Mouse (Mus musculus) forelimb bud, embryonic 11.5 days (tissue): Measurements from ENCODE around the gene Fosb.
A peak's percentile ranks its signal among the peaks of the same experiment; 100 is the strongest.

ENCODE experiments used
- DNase-seq: peaks from one replicate; pipeline ENCODE4 v3.0.0-alpha.2; 2012; ENCODE audit warnings: low read depth, low spot score

Fosb gene

DNA sequence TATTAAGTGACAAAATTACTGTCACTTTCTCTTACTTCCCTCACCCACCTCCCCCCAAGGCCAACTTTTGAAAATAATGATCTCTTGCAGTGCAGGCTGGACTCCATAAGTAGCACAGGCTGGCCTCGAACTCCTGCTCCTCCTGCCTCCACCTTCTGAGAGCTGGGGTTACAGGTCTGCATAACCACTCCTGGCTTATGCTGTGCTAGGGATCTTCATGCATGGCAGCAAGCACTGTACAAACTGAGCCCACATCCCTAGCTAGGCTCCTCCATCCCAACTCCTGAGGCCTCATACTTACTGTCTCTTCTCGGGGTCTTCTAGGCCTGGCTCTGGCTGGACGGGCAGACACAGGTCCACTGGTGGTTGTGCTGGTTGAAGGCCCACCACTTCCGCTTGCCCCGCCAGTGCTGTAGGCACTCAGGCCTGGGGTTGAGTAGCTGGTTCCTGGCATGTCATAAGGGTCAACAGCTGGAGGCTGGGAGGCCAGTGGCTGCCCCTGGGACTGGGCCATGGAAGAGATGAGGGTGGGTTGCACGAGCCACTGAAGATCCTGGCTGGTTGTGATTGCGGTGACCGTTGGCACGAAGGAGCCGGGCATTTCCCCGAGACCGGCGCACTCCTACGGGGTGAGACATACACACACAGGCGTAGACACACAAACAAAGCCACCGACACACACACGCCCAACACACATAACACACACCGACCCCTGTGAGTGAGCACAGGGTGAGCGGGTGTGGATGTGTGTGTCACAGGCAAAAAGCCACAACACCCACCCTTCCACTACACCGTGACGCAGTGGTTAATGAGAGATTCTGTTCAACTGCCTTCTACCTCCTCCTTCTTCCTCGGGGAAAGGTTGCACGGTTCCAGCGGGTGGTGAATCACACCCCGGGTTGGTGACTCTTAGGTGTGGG, 2.8 kb downstream of the Fosb start:
- no peak for DNase-seq

DNA sequence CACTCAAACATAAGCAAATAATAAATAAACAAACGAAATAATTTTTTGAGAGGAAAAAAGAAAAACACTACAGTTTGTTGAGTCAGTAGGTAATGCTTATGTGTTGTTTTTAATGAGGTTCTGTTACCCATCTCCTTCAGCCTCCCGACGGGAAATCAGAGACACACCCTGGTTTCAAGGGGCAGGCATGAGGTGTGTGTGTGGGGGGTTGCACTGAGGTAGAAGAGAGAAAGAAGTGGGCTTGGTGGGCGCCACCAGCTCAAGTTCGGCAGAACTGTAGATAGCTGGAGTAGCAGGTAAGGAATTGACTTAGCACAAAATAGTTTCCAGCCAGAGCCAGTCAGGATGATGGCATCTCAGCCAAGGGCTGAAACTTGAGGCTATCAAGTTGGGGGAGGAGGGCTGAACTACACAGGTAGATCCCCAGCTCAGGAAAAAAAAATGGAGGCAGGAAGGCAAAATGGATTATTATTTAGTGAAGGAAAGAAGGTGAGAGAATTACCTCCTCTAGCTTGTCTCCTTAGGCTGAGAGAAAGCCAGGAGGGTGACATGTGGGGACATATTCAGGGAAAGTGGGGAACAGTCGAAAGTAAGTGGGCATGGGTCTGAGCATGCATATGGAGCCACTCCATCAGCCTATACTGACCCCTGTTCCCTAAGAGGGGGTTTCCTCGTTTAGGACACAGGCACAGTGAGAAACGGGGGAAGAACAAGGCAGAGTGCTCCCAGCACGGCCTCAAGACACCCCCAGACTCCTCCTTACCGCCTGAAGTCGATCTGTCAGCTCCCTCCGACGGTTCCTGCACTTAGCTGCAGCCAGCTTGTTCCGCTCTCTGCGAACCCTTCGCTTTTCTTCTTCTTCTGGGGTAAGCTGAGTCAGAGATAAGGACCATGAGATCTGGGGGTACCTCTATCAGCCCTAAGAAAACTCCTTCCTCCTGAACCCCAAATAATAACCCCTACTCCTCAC, 3.8 kb downstream of the Fosb start:
- no peak for DNase-seq

DNA sequence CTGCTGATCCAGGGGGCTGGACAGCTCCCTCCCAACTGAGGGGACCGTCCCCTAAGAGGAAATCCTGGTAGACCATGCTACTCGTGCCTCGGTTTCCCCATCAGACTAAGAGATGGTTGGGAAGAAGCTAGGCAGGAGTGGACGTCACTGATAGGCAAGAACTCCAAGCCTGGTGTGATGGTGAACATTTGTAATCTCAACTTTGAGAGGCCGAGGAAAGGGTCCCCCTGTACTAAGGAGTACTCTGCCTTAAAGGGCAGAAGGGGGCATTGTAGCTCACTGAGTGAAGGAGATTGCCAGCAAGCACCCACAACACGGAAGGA, 4.5 kb downstream of the Fosb start:
- DNase-seq, result no peak

DNA sequence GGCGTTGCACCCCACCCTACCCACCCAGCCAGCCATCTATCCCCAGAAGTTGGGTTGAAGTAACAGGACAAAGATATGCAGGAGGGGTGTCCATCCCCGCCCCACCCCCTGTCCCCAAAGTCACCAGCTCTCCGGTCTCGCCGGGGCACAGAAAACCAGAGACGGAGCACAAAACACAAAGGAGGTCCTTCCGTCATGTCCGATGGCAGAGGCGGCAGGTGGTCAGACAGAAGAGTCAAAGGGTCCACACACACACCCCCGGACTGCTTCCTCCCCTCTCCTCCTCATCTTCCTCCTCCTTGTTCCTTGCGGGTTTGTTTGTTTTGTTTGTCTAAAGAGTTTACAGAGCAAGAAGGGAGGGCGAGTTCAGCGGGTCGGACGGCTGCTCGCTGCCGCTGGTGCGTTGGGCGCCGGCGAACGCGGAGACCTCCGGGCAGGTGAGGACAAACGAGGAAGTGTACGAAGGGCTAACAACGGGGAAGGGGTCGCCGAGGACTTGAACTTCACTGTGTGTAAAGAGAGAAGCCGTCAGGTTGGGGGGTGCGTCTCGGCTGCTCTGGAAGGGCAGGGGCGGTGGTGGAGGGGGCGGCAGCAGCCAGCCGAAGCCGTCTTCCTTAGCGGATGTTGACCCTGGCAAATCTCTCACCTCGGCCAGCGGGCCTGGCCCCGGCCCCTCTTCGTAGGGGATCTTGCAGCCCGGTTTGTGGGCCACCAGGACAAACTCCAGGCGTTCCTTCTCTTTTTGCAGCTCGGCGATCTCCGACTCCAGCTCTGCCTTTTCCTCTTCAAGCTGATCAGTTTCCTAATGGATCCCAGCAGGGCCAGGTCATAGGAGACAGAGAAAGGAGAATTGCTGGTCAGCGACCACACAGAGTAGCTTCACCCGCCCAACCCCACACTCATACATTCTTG, 5.1 kb downstream of the Fosb start:
- DNase-seq, result no peak

DNA sequence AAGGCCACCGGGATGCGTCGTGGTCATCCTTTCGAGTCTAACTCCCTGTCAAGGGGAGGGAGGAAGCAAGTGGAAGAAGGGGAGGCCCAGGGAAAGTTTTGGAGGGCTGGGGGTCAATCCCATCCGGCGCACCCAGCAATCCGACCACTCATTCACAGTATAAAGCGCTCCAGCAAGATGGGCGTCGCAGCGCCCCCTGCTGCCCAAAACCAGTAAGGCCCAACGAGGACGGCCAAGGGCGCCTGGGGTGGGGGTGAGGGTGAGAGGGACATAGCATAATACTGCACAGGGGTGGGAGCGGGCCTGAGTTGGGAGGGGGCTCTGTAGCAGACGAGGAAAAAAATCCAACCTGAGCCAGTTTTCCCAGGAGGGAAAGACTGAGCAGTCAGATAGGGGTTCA, 6.1 kb downstream of the Fosb start:
- DNase-seq, result peak; percentile 82

DNA sequence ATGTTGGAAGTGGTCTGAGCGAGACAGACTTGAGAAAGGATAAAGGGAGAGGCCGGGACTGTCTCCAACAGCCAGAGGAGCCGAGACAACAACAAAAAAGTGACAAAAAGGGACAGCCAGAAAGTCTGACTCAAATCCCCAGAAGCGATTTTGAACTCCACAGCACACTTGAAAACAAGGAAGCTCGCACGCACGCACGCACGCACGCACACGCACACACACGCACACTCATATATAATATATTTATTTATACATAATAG, 6.9 kb downstream of the Fosb start:
- DNase-seq, result no peak

DNA sequence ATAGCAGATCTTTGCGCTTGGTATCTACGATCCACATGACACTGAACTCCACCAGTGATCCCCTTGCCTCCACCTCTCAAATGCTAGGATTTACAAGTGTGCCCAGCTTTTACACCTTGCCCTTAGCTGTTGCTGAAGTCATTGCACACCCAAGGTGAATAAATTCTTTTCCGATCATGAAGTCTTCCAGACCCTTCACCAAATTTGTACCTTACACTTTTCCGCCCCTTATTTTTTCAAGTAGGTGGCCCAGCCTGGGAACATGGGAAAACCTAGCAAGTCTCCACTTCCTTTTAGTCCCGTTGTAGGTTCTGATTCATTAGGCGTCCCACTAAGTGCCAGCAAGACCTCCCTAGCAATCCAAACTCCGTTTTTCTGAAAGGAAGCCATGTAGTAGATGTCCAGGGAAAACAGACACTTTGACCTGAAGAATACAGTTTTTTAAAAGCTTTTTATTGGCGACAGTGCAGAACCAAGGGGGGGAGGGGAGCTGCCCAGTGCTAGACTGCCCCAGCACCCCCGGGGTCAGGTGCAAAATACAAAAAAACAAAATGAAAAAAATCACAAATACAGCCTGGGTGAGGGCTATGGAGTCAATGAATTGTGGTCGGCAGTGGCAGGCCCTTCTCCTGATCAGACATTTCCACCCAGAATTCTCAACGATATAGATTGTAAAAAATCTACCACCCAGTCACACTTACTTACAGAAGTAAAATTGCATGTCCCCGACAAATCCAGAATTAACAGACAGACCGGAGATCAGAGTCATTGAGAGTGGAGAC, 7.4 kb downstream of the Fosb start:
- no peak for DNase-seq

DNA sequence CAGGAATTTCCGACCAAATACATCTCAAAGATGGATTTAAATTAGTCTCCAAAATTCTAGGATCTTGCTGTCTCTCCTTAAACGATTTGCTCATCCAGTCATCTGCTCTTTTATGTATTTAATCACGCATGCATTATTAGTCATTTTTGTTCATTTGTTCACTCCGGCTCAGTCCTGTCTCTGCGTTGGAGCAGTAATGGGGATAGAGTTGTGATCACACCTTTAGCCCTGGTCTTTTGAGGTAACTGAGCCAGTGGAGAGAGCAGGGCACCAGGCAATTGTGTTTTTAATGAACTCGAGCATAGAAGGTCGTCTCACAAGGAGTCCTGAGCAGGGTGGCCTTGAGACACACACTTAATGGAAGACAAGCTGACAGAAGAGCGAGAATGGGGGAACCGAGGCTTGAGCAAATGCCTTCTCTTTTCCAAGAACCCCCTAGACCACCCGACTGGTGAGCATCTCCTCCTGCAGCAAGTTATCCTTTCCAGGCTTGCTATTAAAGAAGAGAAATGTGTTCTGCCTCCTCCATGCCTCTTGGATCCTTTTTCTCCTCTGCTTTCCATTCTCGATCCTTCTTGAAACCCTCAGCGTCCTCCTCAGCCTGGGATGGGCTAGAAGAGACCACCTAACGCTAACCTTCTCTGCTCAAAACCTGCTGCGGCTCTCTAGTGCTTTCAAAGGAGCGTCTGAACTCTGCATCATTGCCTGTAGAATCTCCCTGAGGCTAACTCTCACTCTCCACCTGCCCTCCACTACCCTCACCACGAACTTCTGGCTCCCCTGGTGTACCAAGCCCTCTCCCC, 8.2 kb downstream of the Fosb start:
- DNase-seq, result no peak

DNA sequence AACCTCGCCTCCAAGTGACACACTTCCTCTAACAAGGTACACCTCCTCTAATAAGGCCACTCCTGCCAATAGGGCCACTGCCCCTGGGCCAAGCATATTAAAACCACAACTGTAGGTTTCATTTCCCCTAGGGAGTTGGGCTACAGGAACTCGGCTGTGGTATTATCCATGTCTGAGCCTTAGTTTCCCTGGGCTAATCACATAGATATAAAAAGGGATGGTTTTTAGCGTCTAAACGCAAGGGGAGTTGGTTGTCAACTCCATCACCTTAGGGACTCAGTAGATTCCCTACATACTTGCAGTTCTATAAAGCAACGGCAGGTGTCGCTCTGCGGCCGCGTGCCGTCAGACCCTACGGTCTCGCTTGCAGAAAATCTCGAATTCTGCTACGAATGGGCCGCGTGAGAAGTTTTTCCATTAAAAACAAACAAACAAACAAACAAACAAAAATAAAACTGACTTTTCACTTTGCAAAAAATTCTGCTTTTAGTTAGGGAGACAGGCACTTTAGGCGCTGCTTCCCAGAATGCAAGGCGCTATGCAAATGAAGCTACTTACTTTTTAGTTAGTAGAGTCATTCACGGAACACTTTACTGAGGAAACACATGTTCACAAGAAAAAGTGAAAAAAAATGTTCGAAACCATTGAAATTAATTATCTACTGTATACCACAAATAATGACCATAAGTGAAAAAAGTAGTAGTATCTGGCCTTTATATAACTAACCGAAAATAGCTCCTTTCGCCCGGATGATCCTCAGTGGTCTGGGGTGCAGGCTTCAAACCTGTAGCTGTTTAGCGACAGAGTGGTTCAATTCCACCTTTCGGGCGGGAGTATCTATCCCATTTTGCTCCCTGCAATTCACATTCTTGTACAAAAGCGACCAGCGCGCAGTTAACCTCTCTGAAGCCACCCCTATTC, 9.1 kb downstream of the Fosb start:
- DNase-seq, result peak; percentile 88

DNA sequence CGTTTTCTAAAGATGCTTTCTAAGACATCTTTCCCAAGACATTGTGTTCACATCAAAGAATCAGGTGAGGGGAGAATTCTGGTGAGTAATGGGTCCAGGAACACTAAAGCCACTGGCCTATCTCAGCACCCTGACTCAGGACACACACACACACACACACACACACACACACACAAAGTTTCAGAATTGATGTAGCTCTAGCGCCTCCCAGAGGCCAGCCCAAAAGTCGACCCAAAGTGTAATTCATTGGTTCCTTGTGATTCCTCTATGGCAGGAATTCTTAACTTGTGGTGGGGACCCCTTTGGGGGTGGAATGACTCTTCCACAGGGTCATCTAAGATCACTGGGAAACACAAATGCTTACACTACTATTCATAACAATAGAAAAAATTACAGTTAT, 10.7 kb downstream of the Fosb start:
- no peak for DNase-seq

DNA sequence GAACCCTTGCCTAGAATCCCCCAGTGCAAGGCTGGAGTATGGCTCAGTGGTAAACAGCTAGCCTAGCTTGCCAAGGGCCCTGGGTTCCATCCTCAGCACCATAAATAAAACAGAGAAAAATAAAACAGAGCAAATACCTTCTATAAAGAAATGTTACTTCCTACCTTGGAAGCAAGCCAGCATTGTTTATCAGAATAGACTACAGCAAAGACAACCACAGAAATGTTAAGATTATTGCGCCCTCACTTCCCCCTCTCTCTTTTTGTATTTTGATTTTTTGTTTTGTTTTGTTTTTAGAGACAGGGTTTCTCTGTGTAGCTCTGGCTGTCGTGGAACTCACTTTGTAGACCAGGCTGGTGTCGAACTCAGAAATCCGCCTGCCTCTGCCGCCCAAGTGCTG, 12.1 kb downstream of the Fosb start:
- DNase-seq, result no peak

DNA sequence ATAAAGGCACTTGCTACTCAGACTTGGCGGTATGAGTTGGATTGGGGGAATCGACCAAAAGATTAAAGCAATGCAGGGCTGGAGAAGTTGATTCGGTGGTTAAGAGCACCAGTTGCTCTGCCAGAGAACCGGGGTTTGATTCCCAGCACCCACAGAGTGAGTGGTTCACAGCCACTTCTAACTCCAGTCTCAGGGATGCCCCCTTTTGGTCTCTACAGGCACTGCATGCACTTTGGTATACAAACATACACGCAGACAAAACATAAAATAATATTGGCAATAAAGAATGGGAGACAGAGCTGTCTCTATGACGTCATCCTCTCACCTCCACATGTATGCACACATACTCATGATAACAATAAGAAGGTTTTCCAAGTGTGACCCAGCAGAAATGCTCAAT, 12.8 kb downstream of the Fosb start:
- DNase-seq, result no peak

DNA sequence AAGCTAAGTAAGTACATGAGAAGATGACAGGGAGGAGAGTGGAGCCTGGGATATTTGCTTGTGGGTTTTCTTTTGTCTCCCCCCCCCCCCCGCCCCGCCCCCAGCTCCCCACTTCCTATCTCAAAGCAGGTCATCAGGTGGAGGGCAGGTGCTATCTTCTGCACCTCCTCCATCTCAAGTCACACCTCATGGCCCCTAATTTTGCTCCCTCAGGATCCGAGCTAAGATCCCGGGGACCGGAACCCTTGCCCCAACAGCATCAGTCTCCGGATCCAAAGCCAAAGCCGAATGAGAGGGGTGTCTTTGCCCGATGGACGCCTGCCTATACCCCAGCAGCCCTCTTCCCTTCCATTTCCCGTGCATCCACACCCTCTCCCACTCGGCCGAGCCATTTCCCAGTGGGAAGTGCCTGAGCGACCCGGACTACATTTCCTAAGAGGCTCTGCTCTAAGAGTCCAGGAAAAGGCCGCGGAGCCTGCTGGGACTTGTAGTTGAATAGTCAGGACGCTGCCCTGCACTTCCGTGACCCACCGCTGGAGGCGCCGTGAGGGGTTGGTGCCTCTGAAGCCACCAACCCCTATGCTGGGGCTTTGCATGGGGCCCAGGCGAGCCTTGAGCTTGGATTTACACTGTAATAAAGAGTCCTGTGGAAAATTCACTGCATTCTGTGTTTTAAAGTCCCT, 14.2 kb downstream of the Fosb start:
- DNase-seq, result peak; percentile 95

DNA sequence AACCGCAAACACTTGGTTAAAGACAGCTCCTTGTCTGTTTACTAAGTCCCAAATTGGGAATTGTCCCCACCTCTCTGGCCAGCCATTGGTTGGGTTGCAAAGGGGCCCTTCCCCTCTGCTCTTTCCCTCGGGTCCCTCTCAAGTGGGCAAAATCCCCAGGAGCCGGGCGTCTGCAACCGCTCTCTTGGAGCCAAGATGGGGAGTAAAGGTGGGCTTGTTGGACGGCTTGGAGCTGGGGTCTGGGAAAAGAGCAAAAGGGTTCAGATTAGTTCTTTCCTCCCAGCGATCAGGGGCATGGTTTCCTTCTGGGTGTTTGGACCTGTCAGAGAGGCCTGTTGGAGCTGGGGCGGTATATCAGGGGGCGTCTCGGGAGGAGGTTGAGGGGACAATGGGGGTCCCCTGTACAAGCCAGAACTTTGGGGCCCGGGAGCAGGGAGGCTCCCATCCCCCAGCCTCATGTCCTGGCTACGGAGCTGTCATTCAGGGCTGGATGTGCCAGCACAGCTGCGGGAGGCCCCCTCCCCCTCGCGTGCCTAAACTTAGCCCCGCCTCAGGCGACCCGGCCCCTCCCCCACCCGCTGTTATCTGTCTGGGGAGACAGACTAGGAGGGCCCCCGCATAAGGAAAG, 18.8 kb downstream of the Fosb start:
- no peak for DNase-seq

DNA sequence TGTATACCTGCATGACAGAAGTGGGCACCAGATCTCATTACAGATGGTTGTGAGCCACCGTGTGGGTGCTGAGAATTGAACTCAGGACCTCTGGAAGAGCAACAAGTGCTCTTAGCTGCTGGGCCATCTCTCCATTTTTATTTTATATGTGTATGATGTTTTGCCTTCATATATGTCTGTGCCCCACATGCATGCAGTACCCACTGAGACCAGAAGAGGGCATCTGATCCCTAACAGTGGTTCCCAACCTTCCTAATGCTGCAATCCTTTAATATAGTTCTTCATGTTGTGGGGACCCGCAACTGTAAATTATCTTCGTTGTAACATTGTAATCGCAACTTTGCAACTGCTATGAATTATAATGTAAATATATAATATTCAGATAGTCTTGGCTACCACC, 25.1 kb downstream of the Fosb start:
- peak; percentile 60 for DNase-seq

DNA sequence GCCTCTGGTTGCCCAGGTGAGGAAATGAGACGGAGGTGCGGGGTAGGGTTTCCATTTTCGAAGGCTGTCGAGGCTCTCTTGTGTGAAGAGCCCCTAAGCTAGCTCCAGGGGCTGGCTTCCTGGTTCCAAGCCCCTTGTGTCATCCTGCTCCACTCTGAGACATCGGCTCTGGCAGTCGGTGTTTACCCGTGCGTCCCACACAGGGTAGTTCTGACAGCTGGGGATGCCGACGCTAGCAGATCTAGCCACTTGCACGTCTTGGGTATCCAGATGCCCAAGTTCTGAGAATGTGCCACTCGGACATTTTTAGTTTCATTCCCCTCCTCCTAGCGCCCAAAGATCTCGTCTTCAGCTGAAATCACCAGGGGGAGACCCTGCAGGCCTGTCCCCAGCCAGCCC, 26.4 kb downstream of the Fosb start:
- DNase-seq, result no peak

DNA sequence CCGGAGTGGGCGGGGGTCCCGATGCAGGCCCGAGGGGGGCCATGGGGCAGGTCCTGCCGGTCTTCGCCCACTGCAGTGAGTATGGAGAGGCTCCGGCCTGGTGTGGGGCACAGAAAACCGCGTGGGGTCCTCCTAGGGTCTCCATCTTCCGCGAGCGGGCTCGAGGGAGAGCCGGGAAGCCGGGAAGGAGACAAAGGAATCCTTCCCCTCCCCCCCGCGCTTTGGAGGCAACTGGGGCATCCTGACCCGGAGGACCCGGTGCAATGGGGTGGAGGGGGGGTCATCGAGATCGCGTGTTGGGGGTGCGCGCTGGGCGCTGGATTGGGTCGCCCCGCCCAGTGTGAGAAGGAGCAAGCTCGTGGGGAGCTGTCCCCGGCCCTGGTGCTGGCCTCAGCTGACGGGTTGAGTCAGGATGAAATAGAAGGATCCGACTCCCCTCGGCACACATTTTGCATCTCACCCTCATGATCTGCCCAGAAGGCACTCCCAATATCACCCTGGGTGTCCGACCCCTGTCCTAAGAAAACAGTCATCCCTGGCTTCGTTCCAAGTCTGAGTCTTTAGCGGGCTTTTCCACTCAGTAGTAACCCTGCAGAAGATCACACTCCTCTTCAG, 27.0 kb downstream of the Fosb start:
- no peak for DNase-seq

DNA sequence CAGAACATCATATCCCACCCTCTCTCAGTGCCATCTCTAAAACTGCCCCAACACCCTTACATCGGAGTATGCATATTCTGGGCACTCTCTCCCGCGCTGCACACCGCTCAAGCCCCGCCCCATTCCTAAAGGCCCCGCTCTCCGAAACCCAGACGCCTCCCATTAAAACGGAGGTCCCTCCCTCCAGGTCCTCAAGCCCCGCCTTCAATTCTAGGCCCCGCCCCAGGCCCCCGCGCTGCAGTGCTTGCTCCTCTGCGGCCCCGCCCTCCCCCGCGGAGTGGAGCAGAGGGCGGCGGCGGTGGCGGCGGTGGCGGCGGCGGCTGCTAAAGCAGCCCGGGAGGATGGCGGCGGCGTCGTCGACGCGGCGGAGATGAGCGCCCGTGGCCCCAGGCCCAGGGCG, 27.5 kb downstream of the Fosb start, which contains the start of gene Rtn2:
TSS of gene Rtn2 (plus strand) at position 240 of the 400 bp plus-strand sequence.
- DNase-seq, result peak; percentile 63
